Mouse (Mus musculus) lung, adult 18-20 months (tissue): ENCODE results near the gene Crygc.
A peak's percentile ranks its signal among the peaks of the same experiment; 100 is the strongest.

Experiments used
- DNase-seq, 2 experiments: peaks; one replicate each; pipeline ENCODE4 v3.0.0; 2022; ENCODE audit warnings: mixed read lengths in 2 of 2

Crygc gene

GRCm38 (mm10) chr1:65073589-65073988 is at the start of gene Crygc:
Crygc (minus strand) TSS chr1:65073689.
- no peak for DNase-seq

GRCm38 (mm10) chr1:65122574-65123372 is 49.3 kb upstream of the Crygc start, which contains the start of gene D630023F18Rik:
D630023F18Rik (minus strand) TSS chr1:65123214.
- DNase-seq = no peak

- DNase-seq = no peak
Measured at GRCm38 (mm10) chr1:65119438-65119837, 45.9 kb upstream of the Crygc start, which contains the start of gene Gm28845. Gm28845 (minus strand) TSS chr1:65119558.

DNA sequence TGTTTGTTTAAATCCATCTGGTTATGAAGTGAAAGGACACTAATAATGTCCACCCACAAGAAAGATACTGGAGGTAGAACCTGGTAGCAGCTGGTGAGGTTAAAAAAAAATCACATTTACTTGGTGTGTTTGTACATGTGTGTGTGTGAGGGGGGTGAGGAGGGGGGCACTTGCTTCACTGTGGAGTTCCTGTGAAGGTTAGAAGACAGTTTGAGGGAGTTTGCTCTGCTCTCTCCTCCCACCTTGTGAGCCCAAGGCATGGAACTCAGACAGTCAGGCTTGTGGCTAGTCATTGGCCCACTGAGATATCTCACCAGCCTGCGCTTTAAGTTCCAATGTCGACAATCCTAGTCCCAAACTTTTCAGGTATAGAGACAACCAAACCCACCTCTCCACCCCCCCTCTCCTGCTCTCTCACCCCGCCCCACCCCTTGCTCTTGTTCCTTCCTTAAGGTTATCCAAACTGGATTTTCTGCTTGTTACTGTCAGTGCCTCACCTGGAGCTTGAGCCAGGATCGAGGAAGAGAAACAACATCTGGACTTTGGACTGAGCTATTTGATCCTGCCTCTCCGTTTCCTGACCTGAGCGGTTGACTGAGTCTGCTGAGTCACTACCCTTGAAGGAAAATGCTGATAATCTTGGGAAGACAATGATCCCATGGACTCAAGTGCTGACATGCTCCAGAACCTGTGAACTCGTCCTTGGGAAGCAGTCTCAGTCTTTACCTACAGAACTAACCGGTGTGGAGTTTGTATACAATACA is 44.8 kb upstream of the Crygc start:
- no peak for DNase-seq

GRCm38 (mm10) chr1:65113536-65114172 is 40.2 kb upstream of the Crygc start:
- peak; percentile 53 to 68 for DNase-seq

DNA sequence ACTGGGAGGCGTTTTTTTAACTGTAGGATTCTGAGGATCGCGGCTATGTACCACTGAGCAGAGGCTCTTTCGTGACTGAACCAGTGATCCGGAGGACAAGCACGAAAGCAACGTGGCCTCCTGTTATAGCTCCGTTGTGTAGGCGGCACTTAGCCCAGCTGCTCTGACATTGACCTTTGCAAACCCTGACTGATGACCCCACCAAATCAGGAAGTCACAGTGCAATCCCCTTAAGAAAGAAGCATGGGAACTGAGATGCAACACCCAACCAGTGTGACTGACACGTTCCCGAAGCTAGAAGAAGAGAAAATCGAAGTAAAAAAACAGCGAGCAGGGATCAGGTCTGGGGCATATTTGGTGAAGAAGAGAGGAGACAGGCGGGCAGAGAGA is 39.3 kb upstream of the Crygc start:
- peak; percentile 30 to 40 for DNase-seq

- peak; percentile 65 to 78 for DNase-seq
Measured at GRCm38 (mm10) chr1:65112031-65112806, 38.7 kb upstream of the Crygc start.

- DNase-seq = no peak
Measured at GRCm38 (mm10) chr1:65109756-65110435, 36.4 kb upstream of the Crygc start.

DNA sequence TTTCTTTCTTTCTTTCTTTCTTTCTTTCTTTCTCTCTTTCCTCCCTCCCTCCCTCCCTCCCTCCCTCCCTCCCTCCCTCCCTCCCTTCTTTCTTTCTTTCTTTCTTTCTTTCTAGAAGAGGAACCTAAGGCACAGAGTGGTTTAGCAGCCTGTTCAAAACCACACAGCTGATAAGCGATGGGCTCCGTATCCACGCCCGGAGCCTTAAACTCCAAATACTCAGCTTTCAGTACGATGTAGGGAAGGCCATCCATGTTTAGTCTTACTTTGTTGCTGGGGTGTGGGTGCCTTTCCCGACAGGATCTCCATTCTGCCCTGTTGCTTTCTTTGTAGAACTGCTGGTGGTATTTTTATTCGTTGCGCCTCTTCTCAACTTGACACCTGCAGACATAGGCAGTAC is 35.7 kb upstream of the Crygc start:
- DNase-seq = no peak

- DNase-seq = no peak
Measured at GRCm38 (mm10) chr1:65107654-65108279, 34.3 kb upstream of the Crygc start.

DNA sequence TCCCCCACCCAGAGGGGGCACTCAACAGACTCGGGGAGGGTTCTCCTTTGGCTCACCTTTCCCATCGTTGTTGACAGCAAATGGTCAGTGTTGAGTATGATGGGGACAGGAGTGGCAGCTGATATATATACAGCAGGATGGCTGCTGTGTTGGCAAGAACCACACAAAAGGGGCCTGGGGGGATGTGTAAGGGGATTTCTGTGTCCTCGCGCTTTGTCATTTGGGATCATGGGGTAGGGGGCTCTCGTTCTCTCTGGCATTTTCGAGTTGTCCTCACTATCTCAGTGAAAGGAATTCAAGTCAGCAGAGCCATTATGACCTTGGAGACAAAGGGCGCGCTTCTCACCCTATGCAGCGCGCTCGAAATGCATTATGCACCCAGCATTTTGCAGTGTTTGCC is 29.8 kb upstream of the Crygc start, which contains the start of gene Cryga:
Gene Cryga, minus strand, starts transcription at position 101 of the 400 bp plus-strand sequence.
- no peak for DNase-seq

- DNase-seq = no peak
Measured at GRCm38 (mm10) chr1:65096953-65097352, 23.5 kb upstream of the Crygc start.

- no peak for DNase-seq
Measured at GRCm38 (mm10) chr1:65091566-65091965, 18.1 kb upstream of the Crygc start.

DNA sequence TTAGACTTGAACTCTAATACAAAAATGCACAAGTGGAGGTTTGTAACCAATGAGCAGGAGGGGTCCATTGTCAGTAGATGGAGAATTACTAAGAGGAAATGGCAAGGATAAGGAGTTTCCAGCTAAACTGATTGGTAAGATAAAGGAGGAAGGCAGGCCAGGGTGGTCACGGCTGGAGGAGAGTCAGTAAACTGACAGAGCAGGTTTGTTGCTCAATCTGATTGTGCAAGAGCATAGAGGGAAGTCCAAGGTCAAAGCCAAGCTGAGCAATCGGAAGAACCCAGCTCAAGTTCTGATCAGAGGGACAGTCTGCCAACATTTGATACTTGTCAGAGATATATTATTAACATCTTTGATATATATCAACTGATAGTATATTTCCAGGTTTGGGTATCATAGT is 16.9 kb upstream of the Crygc start:
- DNase-seq = peak; percentile 64 to 81

- no peak for DNase-seq
Measured at GRCm38 (mm10) chr1:65088567-65089356, 15.3 kb upstream of the Crygc start.

DNA sequence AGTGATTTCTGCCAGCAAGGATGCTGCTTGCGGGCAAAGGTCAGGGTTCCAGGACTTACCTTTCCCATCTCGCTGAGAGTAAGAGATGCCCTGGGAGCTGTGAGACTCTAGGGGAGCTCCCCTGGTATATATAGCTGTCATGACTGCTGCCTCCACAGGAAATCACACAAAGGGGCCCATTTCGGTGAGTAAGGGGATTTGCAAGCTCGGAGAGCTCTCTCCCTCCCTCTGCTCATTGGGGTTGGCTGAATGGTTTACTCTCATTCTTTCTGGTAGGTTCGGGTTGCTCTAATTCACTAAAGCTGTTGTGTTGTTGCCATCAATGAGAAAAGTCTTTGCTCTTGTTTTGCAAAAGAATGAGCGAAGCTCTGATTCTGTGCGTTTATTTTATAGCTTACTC is 8.7 kb upstream of the Crygc start, which contains the start of gene Crygb:
Gene Crygb, minus strand, starts transcription at position 101 of the 400 bp plus-strand sequence.
- no peak for DNase-seq

DNA sequence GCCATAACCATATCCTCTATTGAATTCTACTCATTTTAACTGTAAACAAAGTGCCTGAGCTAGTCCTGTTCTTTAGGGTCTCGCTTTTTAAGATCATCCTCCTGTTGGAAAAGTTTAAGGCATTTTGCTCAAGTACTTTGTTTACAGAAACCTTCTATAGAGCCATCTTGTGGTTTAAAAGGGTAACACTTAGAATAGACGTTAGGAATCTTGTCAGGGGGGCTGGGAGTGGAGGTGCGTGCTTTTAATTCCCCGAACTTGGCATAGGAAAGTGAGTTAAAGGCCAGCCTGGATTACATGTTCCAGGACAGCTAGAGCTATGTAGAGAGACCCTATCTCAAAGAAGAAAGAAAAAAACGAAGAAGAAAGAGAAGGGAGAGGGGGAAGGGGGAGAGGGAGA is 2.1 kb upstream of the Crygc start:
- no peak for DNase-seq

GRCm38 (mm10) chr1:65067842-65068241 is 5.6 kb downstream of the Crygc start:
- no peak for DNase-seq

DNA sequence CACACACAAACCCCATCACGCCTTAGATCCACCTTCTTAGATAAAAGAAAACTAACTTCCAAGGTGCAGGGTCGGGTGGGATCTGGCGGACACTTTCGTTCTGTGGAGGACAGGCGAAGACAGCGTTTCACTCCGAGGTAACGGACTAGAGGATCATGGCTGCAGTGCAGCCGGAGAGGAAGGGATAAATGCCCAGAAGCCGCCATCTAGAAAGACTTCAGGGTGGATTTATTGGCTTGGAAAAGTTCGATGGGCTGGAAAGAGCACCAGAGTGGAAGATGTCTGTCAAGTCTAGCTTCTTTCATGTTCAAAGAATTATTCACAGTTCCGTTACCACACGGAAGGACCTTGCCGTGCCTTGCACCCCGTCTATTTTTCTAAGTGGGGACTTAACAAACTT is 9.3 kb downstream of the Crygc start:
- no peak for DNase-seq

DNA sequence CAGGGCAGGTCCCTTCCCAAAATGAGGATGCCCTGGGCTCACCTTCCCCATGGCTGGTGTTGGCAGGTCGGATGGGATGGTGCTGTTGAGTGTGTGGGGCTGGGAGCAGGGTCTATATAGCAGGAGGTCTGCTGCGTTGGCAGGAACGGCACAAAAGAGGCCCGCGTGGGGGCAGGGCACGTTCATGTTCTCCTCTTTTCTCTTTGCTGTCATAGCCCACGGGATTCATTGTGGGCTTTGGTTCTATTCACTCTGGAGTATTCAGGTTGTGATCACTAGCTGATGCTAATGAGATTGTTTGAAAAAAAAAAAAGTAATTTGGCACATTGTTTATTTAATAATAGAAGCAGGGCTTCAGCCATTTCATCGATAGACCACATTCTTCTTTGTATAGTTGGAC is 10.1 kb downstream of the Crygc start, which contains the start of gene Crygd:
Gene Crygd, minus strand, starts transcription at position 101 of the 400 bp plus-strand sequence.
- no peak for DNase-seq
